Mouse (Mus musculus): ENCODE results near the gene Rimbp2.

DNA sequence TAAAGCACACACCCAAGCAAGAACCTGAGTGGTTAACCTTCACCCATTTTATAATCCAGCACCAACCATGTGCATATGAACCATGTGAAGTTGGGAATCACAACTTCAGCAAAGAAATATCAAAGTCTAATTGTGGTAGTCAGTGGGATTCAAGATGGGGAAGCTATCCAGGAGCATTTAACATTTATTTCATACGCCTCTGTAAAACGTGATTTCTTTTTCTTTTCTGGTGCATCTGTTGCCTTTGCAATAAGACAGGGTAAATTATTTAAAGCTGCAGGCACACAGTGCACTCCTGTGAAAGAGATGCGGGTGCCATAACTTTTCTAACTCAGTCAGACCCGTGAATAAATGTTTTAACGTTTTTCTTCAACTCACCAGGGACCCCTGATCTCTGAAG is 58.4 kb downstream of the Rimbp2 start:
- no peak for TF ChIP-seq POLR2A (IDR thresholded peaks at IDR 0.05; ENCODE audit: insufficient read depth, low read depth, low read length)
- TF ChIP-seq CTCF (IDR thresholded peaks at IDR 0.05; ENCODE audit: insufficient read depth, low read depth, low read length): no peak
